Mouse (Mus musculus) kidney, embryonic 16.5 days (tissue): ENCODE measurements around the gene Nxf1. TPM values are rescaled to one million over a fixed set of nuclear protein-coding genes. Genes with fewer than 3 reads are reported as not detected.
A peak's percentile ranks its signal among the peaks of the same experiment; 100 is the strongest.

Experiments used
- ATAC-seq: fragments of 200-750 bp; cut with Nextera tagmentation; 2 replicates; pipeline ENCODE4 v1.8.0; 2017; ENCODE audit warnings: moderate TSS enrichment; ENCODE audit not compliant: low FRiP score, low TSS enrichment
- H3K27ac ChIP-seq: fragments of 300-500 bp; sonication (generic); 2 replicates; pipeline ENCODE4 v1.5.1; 2014; ENCODE audit warnings: low read length
- H3K27me3 ChIP-seq: fragments of 300-500 bp; sonication (generic); 2 replicates; pipeline ENCODE4 v1.6.1; 2014; ENCODE audit warnings: low read length, control low read depth, mixed read lengths; ENCODE audit not compliant: insufficient read depth
- H3K36me3 ChIP-seq: fragments of 300-500 bp; sonication (generic); 2 replicates; pipeline ENCODE4 v1.6.1; 2014; ENCODE audit warnings: low read length, control low read depth, mixed read lengths; ENCODE audit not compliant: insufficient read depth
- H3K4me1 ChIP-seq: fragments of 300-500 bp; sonication (generic); 2 replicates; pipeline ENCODE4 v1.6.1; 2014; ENCODE audit warnings: low read length, control low read depth, mixed read lengths; ENCODE audit not compliant: insufficient read depth
- H3K4me2 ChIP-seq: fragments of 300-500 bp; sonication (generic); replicated peaks from 2 replicates; pipeline ENCODE4 v1.6.1; 2014; ENCODE audit warnings: low read depth, low read length
- H3K4me3 ChIP-seq: fragments of 300-500 bp; sonication (generic); 2 replicates; pipeline ENCODE4 v1.5.1; 2014; ENCODE audit warnings: mild to moderate bottlenecking, low read length
- H3K9ac ChIP-seq: fragments of 300-500 bp; sonication (generic); replicated peaks from 2 replicates; pipeline ENCODE4 v1.6.1; 2014; ENCODE audit warnings: low read length
- H3K9me3 ChIP-seq: fragments of 300-500 bp; sonication (generic); 2 replicates; pipeline ENCODE4 v1.6.1; 2016; ENCODE audit warnings: low read length, control low read depth
- WGBS: fragments of 180-500 bp; shearing (Covaris S2); extraction: QIAGEN DNeasy Blood & Tissue Kit; methylation state at CpG from one replicate; pipeline ENCODE4 v1.1.7; 2014; 5-methylcytosine and 5-hydroxymethylcytosine counted together
- polyA plus RNA-seq: library from polyadenylated mRNA; unstranded; fragments of >200 nt; fragmentation: Nextera tagmentation; extraction: Ambion mirVana; gene quantifications from 2 replicates; pipeline ENCODE4 v1.2.1, GENCODE M21; 2015

Nxf1 gene
- polyA plus RNA-seq, 1 experiment from 2014 or later, result 218 TPM

DNA sequence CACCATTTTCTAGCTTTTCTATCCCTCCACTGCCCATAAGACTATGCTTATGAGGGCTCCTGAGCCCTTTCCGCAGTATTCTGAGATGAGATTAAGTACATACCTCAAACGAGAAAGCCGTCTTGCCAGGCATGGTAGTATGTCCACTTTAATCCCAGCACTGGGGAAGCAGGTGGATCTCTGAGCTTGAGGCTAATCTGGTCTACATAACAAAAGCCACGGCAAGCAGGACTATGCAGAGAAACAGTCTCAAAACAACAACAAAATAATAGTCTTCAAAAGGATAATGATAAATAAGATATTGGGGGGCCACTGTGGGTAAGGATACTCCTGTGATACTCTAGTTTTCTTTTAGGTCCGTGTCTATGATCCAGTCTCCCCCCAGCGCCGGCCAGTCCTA is 18.0 kb upstream of the Nxf1 start:
- H3K27me3 ChIP-seq, result no peaks in the 10 kb centered on the region

DNA sequence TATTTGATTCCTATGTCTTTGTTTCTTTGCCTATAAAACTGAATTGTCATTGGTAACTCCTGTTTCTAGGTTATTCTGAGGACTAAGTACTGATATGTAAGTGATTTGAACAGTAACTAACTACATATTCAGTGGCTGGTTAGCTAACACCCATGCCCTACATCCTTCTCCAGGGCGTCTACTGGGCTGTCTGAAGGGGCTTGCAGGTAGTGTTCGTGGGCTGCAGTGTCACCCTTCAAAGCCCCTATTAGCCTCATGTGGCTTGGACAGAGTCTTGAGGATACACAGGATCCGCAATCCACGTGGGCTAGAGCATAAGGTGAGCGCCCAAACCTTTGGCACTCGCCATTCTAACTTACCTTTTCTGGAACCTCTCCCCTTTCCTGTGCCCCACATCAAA is 17.2 kb upstream of the Nxf1 start:
- H3K4me1 ChIP-seq, result peaks cover 33% of the 10 kb centered on the region
- no peak overlapping the region for H3K4me3 ChIP-seq
- no peaks in the 10 kb centered on the region for H3K9me3 ChIP-seq
- no peak overlapping the region for H3K9ac ChIP-seq
- H3K27me3 ChIP-seq, result no peaks in the 10 kb centered on the region
- no peak for ATAC-seq
- H3K4me2 ChIP-seq, result no peak overlapping the region
- 92% methylated on average over 6 of the region's 6 CpGs for WGBS
- no peak overlapping the region for H3K27ac ChIP-seq
- peaks cover 33% of the 10 kb centered on the region for H3K36me3 ChIP-seq

More for the DNA sequence above, 18.0 kb upstream of the Nxf1 start:
- Histone ChIP-seq H3K9me3 (no peaks in the 10 kb centered on the region), H3K27ac (no peak overlapping the region), H3K36me3 (peaks cover 30% of the 10 kb centered on the region), H3K4me3 (no peak overlapping the region), H3K4me2 (no peak overlapping the region), H3K9ac (no peak overlapping the region), H3K4me1 (peaks cover 33% of the 10 kb centered on the region)
- WGBS, result 88% methylated on average over 7 of the region's 7 CpGs
- no peak for ATAC-seq

DNA sequence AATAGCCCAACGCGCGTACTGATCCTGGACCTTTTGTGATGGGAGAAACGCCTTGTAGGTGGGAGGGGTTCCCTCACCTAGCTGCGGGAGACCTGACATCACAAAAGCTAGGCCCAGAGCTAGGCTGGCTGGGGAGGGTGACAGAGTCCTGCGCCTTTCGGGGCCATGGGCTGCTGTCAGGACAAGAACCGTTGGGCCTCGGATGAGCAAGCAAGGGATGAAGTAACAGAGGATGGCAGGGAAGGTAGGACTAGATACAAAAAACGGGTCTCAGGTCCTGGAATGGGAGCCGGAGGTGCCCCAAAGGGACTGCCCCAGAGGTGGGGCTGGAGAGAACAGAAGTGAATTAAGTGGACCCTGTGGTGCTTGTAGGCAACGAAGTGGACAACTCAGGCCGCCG is 16.3 kb upstream of the Nxf1 start, which contains the start of gene 1700092M07Rik:
Gene 1700092M07Rik, plus strand, starts transcription at position 116 of the 400 bp plus-strand sequence.
- 58% methylated on average over 14 of the region's 14 CpGs for WGBS
- Histone ChIP-seq H3K27ac (peak within 1 kb of the TSS; percentile 98), H3K9me3 (no peaks in the 10 kb centered on the region), H3K36me3 (peaks cover 42% of the 10 kb centered on the region), H3K4me3 (peak within 1 kb of the TSS; percentile 89), H3K27me3 (no peaks in the 10 kb centered on the region), H3K4me1 (peaks cover 29% of the 10 kb centered on the region), H3K9ac (peak within 1 kb of the TSS; percentile 87), H3K4me2 (peak within 1 kb of the TSS; percentile 42)
- peak; percentile 2; the same call in 1 of the 2 replicates for ATAC-seq

DNA sequence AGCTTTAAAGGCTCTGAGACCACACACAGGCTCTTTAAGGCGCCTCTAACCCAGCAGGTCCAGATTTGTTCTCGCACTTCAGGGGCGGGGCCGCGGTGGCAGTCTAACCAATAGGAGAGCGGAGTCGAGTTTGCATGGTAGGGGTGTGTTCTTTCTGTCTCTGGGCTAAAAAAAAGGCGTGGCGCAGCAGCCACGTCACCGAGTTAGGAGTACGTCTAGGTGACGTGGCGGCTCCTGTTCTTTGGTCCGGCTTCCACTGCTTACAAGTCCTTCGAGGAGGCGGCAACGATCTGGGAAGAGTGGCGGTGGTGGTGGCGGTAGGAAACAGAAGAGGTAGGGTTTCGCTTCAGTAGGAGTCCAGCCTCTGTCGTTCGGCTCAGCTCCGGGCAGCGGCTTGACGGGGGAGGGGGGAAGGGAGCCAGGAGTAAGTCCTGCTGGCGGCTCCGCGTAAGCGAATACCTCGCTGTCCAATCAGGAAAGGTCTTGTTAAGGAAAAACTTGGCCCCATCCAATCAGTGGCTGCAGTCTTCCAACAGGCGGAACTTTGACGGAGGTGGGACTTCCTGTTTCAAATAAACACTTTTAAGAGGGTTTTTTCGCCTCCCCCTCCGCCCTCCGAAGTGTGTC is 15.5 kb upstream of the Nxf1 start, which contains the start of gene Stx5a:
Gene Stx5a, plus strand, starts transcription at position 171 of the 627 bp plus-strand sequence.
- no peaks in the 10 kb centered on the region for H3K27me3 ChIP-seq
- peak within 1 kb of the TSS; percentile 89 for H3K4me3 ChIP-seq
- WGBS, result under 1% methylated on average over 36 of the region's 36 CpGs
- H3K4me2 ChIP-seq, result peak within 1 kb of the TSS; percentile 99
- H3K9me3 ChIP-seq, result no peaks in the 10 kb centered on the region
- H3K9ac ChIP-seq, result peak within 1 kb of the TSS; percentile 87
- H3K4me1 ChIP-seq, result peaks cover 29% of the 10 kb centered on the region
- ATAC-seq, result peak; percentile 98
- peak within 1 kb of the TSS; percentile 98 for H3K27ac ChIP-seq
- H3K36me3 ChIP-seq, result peaks cover 50% of the 10 kb centered on the region

DNA sequence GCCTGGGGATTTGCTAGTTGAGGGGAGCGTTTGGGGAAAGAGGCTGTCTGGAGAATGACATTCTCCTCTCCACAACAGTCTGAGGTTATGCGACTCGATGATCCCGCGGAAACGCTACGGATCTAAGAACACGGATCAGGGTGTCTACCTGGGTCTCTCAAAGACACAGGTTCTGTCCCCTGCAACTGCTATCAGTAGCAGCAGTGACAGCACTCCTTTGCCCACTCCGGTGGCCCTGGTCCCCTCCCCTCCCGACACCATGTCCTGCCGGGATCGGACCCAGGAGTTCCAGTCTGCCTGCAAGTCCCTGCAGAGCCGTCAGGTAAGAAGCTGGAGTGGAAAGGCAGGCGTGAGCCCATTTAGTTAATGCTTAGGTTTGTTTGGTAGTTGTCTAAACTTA is 14.7 kb upstream of the Nxf1 start:
- Histone ChIP-seq H3K36me3 (peaks cover 57% of the 10 kb centered on the region), H3K4me2 (peak overlapping the region; percentile 99), H3K4me1 (peaks cover 22% of the 10 kb centered on the region), H3K9ac (peak overlapping the region; percentile 87), H3K9me3 (no peaks in the 10 kb centered on the region), H3K27me3 (no peaks in the 10 kb centered on the region), H3K4me3 (peak overlapping the region; percentile 89), H3K27ac (peak overlapping the region; percentile 98)
- no peak for ATAC-seq
- 10% methylated on average over 14 of the region's 14 CpGs for WGBS

DNA sequence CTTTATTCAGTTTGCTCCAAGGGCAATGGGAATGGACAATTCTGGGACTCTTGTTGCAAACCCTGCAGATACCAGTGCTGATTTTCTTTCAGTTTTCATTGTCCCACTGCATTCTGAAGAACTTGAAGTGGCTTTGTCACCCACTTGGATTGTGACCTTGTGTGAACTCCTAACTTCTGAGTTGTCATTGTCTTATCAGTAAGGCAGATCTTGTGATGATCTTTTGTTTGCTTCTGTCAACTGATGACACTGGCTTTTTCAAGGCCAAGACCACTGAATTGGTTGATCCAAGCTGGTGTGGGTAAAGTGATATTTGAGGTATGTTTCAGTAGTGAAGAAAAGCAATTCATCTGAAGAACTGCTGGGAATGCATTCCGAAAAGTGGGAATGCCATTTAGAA is 11.5 kb upstream of the Nxf1 start:
- Histone ChIP-seq H3K9ac (no peak overlapping the region), H3K36me3 (peaks cover 71% of the 10 kb centered on the region), H3K9me3 (no peaks in the 10 kb centered on the region), H3K4me2 (no peak overlapping the region), H3K4me3 (no peak overlapping the region), H3K27me3 (no peaks in the 10 kb centered on the region), H3K27ac (no peak overlapping the region), H3K4me1 (peaks cover 19% of the 10 kb centered on the region)
- ATAC-seq, result no peak
- 94% methylated on average over 1 of the region's 1 CpGs for WGBS

DNA sequence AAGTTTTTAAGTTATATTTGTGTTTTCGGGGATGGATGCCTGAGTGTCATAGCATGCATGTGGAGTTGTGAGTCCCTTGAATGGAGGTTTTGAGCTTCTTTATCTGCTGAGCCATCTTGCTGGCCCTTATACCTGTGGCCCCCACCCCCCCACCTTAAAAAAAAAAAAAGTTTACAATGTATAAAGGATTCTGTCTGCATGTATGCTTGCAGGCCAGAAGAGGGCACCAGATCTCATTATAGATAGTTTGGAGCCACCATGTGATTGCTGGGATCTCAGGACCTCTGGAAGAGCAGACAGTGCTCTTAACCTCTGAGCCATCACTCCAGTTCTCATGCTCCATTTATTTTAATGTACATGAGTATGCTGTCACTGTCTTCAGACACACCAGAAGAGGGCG is 9.5 kb upstream of the Nxf1 start:
- H3K36me3 ChIP-seq, result peaks cover 88% of the 10 kb centered on the region
- peaks cover 10% of the 10 kb centered on the region for H3K4me1 ChIP-seq
- no peak overlapping the region for H3K4me2 ChIP-seq
- WGBS, result 63% methylated on average over 2 of the region's 2 CpGs
- H3K27ac ChIP-seq, result no peak overlapping the region
- no peaks in the 10 kb centered on the region for H3K27me3 ChIP-seq
- H3K9me3 ChIP-seq, result no peaks in the 10 kb centered on the region
- no peak overlapping the region for H3K4me3 ChIP-seq
- H3K9ac ChIP-seq, result no peak overlapping the region
- no peak for ATAC-seq

DNA sequence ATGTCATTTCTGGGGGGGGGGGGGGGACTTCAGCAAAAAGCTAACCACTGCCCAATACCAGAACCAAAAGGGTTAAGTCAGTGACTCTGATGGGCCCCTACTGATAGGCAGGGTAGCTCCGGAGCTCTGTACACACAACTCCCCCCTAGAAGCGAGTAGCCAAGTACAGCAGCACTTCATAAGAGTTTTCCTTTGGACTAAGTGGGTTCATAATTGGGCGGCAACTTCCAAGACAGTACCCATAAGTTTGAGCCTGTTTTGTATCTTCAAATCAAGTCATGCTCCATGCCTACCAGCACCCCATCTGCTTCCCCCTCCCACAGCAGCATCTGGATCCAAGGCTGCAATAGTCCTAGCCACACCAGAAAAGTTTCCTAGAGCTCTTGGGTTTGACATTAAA is 1.2 kb upstream of the Nxf1 start:
- H3K4me3 ChIP-seq, result peak overlapping the region; percentile 97
- ATAC-seq, result no peak
- H3K27ac ChIP-seq, result no peak overlapping the region
- peak overlapping the region; percentile 69 for H3K4me2 ChIP-seq
- H3K9ac ChIP-seq, result 0 out of 2 replicates have a peak overlapping the region, but pooled peaks have one; percentile 9
- WGBS, result 73% methylated on average over 3 of the region's 3 CpGs
- no peaks in the 10 kb centered on the region for H3K27me3 ChIP-seq
- H3K36me3 ChIP-seq, result peaks cover 41% of the 10 kb centered on the region
- H3K4me1 ChIP-seq, result peaks cover 24% of the 10 kb centered on the region
- H3K9me3 ChIP-seq, result no peaks in the 10 kb centered on the region

DNA sequence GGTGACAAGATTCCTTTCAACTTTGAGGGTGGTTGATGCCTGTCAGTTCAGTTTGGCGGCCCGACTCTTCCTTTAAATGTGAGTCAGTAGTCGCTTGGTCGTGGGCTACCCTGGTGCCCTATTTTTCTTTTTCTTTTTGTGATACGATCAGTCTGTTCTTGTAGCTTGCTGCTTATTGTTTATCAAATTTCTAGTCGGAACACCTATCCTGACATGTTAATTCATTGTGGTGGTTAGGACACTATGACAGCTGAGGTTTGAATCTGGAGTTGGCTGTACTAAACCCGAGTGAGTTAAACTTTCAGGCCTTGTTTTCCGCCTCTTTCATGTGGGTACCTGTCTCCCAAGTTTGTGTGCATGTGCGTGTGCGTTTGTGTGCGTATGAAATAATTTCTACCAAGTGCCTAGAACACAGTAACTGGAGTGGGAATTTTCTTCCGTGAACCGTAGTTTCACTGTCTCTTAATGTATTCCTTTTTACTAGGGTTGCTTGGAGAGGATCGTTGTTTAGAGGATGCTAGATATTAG is 662 bp downstream of the Nxf1 start:
- WGBS, result 3% methylated on average over 14 of the region's 14 CpGs
- Histone ChIP-seq H3K4me1 (peaks cover 24% of the 10 kb centered on the region), H3K4me3 (peak overlapping the region; percentile 97), H3K36me3 (peaks cover 28% of the 10 kb centered on the region), H3K4me2 (peak overlapping the region; percentile 69), H3K9me3 (no peaks in the 10 kb centered on the region), H3K27me3 (no peaks in the 10 kb centered on the region), H3K9ac (peak overlapping the region; percentile 98), H3K27ac (peak overlapping the region; percentile 93)
- no peak for ATAC-seq

DNA sequence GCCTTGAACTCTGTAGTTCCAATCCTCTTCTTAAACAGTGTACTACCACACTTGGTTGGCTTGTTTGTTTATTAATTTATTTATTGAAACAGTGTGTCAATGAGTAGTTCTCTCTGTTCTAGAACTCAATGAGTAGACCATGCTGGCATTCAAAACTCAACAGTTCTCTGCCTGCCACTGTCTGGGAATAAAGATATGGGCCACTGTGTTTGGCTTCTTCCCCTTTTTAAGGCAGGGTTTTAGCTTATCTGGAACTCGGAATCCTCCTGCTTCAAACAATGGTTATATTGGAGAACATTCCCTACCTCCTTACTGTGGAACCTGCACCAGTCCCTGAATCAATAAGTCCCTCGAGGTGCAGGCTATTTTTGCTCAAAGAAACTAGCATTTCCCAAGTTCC is 2.0 kb downstream of the Nxf1 start:
- Histone ChIP-seq H3K36me3 (peaks cover 29% of the 10 kb centered on the region), H3K9ac (no peak overlapping the region), H3K9me3 (no peaks in the 10 kb centered on the region), H3K4me2 (no peak overlapping the region), H3K4me3 (no peak overlapping the region), H3K27ac (no peak overlapping the region), H3K27me3 (no peaks in the 10 kb centered on the region), H3K4me1 (peaks cover 24% of the 10 kb centered on the region)
- 91% methylated on average over 2 of the region's 2 CpGs for WGBS
- no peak for ATAC-seq
